Mouse (Mus musculus) layer of hippocampus, postnatal 14 days (tissue): ENCODE measurements around the gene Slc12a3. TPM values are rescaled to one million over a fixed set of nuclear protein-coding genes. Genes with fewer than 3 reads are reported as not detected.
"Not testable (repeated sequence)": the region's sequence is repeated elsewhere in the genome, so short reads cannot be mapped to it uniquely, and the experiment has no call there.

Experiments
- DNase-seq, 2 experiments: peaks; one replicate each; pipeline ENCODE4 v3.0.0; 2021 to 2022; ENCODE audit warnings: low spot score in 2 of 2, mixed read lengths in 1 of 2
- microRNA-seq, 2 experiments: library from miRNA; unstranded; fragments of <30 nt; microRNA quantifications; one replicate each; pipeline ENCODE4 v1.2.0; 2021
- total RNA-seq, 2 experiments: library from RNA; stranded (reverse); gene quantifications; 2 replicates each; pipeline ENCODE4 v1.2.3; 2021

The Slc12a3 gene
- total RNA-seq, 2 experiments from 2014 or later: 0.31 to 0.44 TPM

- peak; percentile 34 to 43 for DNase-seq
These were observed 68.1 kb downstream of the Slc12a3 start for GRCm38 (mm10) chr8:94396964-94397657.

- DNase-seq: no peak
These were observed 69.6 kb downstream of the Slc12a3 start for GRCm38 (mm10) chr8:94398587-94398986.

DNA sequence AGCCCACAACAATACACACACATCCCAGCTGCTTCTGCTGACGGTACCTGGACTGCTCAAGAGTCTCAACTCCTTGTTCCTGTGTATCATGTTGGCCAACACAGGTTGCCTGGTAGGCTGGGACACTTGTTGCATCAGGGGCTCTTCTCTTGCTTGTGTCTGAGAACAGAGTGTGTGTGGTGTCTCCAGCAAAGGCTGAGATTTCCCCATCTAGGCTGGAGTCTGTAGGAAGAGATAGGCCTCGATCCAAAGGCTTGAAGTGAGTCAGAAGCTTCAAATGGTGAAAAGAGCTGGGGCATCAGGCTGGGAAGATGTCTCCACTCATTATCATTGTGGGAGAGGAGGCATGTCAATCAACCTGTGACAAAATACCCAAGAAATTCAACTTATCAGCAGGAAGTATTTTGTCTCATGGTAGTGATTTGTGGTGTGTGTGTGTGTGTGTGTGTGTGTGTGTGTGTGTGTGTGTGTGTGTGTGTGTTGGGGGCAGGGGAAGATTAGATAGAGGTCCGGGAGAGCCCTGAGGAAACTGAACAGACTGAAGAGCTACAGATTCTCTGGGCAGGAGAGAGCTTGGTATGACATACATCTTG lies 70.5 kb downstream of the Slc12a3 start:
- no peak for DNase-seq

- DNase-seq: not testable (repeated sequence)
These were observed 71.0 kb downstream of the Slc12a3 start for GRCm38 (mm10) chr8:94399957-94400356.

GRCm38 (mm10) chr8:94408443-94409080 lies 79.6 kb downstream of the Slc12a3 start:
- no peak for DNase-seq

GRCm38 (mm10) chr8:94409523-94409922 lies 80.5 kb downstream of the Slc12a3 start:
- DNase-seq: no peak

- DNase-seq: no peak
These were observed 83.5 kb downstream of the Slc12a3 start for GRCm38 (mm10) chr8:94412518-94412917.

GRCm38 (mm10) chr8:94413509-94413908 lies 84.5 kb downstream of the Slc12a3 start:
- DNase-seq: no peak

DNA sequence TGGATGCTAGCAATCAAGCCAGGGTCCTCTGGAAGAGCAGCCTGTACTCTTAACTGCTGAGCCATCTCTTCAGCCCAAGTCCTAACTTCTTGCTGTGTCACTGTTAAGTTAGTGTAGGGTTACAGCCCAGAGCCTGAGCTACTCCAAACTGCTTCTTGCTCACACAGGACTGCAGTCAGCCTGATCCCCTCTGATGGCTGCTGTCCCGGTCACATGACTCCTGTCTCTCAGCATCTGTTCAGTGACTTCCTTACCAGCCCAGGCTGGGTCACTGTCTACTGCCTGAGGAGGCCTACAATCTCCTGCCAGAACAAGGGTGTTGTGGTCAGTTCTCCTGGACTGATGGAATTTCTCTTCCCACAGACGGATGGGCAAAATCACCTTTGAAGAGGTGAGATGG lies 86.2 kb downstream of the Slc12a3 start:
- DNase-seq: no peak

Small RNAs within 50 kb of the gene (microRNA-seq; reads per million reads assigned to microRNA genes)
- gene Mir138-2: 1,628 to 2,009 reads per million in 2 experiments

Other genes with a start within 250 kb of the Slc12a3 start
- gene Bbs2, start 230.3 kb upstream of the Slc12a3 start, total RNA-seq: 10 to 100 TPM; 17.7 to 19.6 TPM
- gene Mt4, start 192.0 kb upstream of the Slc12a3 start, total RNA-seq: not detected
- 1,000 to 10,000 TPM; 1,034 to 1,120 TPM for gene Mt3, start 176.6 kb upstream of the Slc12a3 start, total RNA-seq
- gene Mt2, start 156.5 kb upstream of the Slc12a3 start, total RNA-seq: 100 to 1,000 TPM; 467 to 654 TPM
- 100 to 1,000 TPM; 472 to 625 TPM for gene Mt1, start 150.1 kb upstream of the Slc12a3 start, total RNA-seq
- gene Nup93, start 114.6 kb upstream of the Slc12a3 start, total RNA-seq: 10 to 100 TPM; 54.8 to 56.1 TPM
- gene Herpud1, start 57.2 kb downstream of the Slc12a3 start, total RNA-seq: 10 to 100 TPM; 43.9 to 56.6 TPM
- gene Nlrc5, start 105.2 kb downstream of the Slc12a3 start, total RNA-seq: under 1 TPM; 0.35 to 0.45 TPM
- 10 to 100 TPM; 53.2 to 67.5 TPM for gene Cpne2, start 203.8 kb downstream of the Slc12a3 start, total RNA-seq